Mouse (Mus musculus) brain, embryonic 14.5 days (tissue): ENCODE data around the gene Hoxd11. TPM values are rescaled to one million over a fixed set of nuclear protein-coding genes. Genes with fewer than 3 reads are reported as not detected.

Experiments
- DNase-seq: peaks from one replicate; pipeline ENCODE4 v3.0.0-alpha.2; 2011; ENCODE audit warnings: low read depth
- CTCF ChIP-seq: fragments of 200-500 bp; IDR thresholded peaks from 2 replicates; pipeline ENCODE4 v1.5.1; 2012; ENCODE audit warnings: inconsistent platforms, mild to moderate bottlenecking, moderate library complexity, borderline replicate concordance; ENCODE audit not compliant: insufficient read depth, insufficient read length; ENCODE audit errors: extremely low read depth
- POLR2A ChIP-seq: fragments of 200-500 bp; IDR thresholded peaks from 2 replicates; pipeline ENCODE4 v1.6.1; 2012; ENCODE audit warnings: mild to moderate bottlenecking, inconsistent platforms, borderline replicate concordance; ENCODE audit not compliant: poor library complexity, insufficient read depth, insufficient read length, severe bottlenecking; ENCODE audit errors: extremely low read depth
- polyA plus RNA-seq: library from polyadenylated mRNA; depleted of rRNA; stranded (reverse); fragments of >200 nt; gene quantifications from 2 replicates; pipeline ENCODE4 v1.2.3, GENCODE M21; 2012

The Hoxd11 gene
- polyA plus RNA-seq, 1 experiment: not detected

DNA sequence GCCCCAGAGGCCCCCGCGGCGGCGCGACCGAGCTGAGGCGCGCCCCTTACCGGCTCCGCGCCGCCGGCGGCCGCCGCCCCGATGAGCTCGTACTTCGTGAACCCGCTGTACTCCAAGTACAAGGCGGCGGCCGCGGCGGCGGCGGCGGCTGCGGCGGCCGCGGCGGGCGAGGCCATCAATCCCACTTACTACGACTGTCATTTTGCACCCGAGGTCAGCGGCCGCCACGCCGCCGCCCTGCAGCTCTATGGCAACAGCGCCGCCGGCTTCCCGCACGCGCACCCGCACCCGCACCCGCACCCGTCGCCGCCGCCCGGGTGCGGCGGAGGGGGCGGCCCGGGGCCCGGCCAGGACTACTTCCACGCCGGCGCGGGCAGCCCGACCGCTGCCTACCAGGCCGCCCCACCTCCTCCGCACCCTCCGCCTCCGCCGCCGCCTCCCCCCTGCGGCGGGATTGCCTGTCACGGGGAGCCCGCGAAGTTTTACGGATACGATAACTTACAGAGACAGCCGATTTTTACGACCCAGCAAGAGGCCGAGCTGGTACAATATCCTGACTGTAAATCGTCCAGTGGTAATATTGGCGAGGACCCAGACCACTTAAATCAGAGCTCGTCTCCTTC lies 26.2 kb downstream of the Hoxd11 start:
- TF ChIP-seq CTCF (no peak), POLR2A (no peak)
- DNase-seq: no peak

DNA sequence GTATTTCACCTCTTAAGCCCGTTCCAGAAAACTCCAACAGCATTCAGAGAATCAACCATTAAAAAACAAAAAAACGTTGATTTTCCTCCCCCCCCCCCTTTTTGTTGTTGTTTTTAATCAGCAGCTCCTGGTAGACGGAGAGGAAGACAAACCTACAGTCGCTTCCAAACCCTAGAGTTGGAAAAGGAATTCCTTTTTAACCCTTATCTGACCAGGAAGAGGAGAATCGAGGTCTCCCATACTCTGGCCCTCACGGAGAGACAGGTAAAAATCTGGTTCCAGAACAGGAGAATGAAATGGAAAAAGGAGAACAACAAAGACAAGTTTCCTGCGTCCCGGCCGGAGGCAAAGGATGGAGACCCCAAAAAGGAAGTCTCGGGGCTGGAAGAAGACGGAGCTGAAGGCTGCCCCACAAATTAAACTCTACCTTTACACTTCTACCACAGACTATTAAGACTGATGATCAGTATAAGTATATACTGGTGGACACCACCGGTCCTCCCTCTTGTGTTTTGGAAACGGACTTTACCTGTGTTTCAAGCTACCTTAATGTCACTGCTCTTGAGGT lies 27.1 kb downstream of the Hoxd11 start:
- no peak for DNase-seq
- TF ChIP-seq CTCF (no peak), POLR2A (no peak)

DNA sequence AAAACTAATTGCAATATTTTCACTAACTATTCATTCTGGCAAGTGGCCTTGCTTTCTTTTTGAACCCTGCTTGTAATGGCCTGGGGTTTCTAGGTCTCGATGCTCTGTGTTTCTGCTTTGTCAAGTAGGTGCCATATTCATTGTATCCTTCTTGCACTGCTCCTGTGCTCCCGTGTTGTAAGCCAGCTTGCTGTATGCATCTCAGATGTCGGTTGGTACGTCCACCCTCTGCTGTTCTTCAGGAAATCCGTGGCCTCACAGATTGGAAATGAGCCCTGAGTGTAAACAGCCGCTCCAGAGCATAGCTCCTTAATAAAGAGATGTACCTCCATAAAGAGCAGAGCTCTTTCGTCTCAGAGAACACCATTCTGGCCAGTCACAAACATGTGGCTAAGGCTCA lies 28.2 kb downstream of the Hoxd11 start:
- DNase-seq: no peak
- TF ChIP-seq POLR2A: no peak
- no peak for TF ChIP-seq CTCF

DNA sequence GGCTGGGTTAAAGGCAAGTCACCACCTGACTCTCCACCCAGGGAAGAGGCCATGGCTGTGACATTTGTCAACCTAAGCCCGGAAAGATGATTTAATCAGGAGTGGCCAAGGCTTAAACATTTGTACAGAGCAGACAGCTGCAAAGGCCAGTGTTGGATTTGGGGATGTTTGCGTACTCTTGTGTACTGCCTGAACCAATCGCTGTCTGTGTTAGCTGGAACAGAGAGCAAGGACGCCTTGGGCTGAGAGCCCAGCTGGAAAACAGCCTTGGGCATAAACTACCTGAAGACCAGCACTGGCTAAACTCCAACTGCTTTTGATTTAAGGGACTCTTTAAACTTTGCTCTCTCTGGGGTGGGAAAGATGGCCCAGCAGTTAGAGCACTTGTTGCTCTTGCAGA lies 29.3 kb downstream of the Hoxd11 start:
- DNase-seq: no peak

DNA sequence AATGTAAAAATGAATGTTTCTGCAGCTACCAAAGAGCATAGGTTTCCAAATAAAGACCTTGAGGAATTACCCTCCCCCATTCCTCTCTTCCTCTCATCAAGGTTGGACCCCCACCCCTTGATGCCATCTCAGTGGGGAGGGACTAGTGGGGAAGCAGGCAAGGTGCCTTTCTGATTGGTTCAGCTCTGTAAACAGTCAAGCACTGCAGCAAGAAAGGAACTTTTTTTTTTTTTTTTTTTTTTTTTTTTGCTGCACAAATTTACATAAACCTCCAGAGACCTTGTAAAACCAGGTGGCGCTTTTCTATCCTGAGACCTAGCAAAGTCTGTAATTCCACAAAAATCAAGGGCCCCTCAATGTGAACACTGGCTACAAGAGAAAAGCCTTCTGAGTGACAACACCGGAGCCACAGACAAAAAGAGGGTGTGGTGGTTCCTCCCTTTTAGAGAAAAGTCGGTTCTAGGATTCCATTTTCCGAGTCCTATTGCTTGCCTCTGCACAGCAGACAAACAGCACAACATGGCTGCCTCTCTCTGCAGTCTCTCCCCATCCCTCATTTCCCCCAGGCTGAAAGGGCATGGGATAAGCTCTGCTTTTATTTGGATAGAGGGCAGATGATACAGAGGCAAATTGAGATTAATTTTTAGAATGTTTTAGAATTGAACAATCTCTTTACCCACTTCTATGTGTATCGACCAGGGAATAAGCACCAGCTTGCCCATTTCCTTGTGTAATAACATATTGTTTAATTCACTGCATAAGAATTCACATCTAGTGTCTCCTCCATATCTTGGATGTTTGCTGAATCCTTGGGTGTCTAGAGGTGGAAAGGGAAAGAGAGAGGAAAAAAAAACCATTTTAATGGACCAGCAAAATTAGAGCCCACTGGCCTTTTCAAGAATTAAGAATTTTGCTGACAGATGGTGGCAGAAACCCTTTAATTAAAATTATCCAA lies 30.4 kb downstream of the Hoxd11 start:
- no peak for DNase-seq
- TF ChIP-seq POLR2A: no peak
- no peak for TF ChIP-seq CTCF

More for the DNA sequence above, 29.3 kb downstream of the Hoxd11 start:
- TF ChIP-seq CTCF (no peak), POLR2A (no peak)

DNA sequence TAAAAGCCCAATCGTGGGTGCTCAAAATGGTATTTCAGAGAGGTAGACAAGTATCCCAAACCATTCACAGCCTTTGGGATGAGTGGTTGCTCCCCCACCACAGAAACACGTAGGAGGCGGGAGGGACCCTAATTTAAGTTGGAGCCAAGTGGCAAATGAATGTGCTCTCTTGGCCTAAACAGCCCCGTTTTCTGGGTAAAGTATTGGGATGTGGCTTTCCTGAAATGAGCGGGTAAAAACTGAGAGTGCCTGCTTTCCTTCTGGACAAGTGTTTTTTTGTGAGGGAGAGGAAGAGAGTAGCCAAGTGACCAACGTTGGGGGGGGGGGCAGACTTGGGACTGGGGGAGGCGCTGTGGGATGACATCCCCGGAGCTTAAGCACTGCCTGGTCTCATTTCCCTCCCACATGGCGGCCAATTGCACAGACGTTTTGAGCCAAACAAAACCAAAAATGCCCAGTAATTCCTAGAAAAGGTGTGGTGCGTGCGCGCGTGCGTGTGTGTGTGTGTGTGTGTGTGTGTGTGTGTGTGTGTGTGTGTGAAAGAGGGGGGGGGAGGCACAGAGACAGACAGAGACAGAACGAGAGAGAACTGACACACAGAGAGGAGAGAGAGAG lies 31.7 kb downstream of the Hoxd11 start:
- DNase-seq: no peak
- TF ChIP-seq POLR2A: no peak
- TF ChIP-seq CTCF: no peak

DNA sequence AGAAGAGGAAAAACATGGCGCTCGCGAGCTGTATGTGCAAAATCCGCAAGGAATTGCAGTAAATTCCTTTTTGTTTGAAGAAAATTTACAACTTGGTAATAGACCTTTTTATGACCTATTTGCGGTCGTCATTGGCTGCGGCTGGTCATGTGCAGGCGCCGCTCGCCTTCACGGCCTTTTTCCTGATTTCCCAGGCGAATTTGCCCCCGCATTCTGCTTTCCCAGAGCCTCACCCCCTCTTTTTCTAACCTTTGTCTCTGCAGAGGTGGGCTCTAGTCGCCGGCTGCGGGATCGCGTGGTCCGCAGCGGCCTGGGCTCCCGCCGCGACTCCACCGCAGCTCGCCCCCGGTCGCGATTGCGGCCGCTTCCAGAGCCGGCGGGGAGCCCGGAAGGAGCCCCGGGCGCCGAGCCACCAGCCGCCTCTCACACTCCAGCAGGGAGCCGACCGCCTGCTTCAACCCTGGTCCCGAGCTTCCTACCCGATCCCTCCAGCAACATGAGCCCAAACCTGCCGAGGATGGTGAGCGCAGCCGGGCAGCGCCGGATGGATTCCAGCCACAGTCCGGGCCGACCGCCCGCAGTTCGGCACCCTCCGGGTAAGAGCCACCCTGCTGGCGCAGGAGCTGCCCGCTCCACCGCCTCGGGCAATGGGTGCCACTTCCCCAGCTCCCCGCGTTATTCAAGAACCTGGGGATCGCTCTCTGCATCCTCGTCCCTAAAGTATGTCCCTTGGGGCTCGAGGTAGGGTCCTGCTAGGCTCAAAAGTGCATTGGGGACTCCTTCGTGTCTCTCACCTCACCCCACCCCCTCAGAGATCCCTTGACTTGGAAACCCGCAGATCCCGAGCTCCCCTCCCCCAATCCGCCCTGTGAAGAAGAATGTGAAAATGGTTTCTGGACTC lies 32.6 kb downstream of the Hoxd11 start, which contains the start of the genes Hoxd3 and Hoxd4:
Gene Hoxd3 (plus strand): TSS at position 207 of the 901 bp plus-strand sequence.
Gene Hoxd4 (plus strand): TSS at position 209 of the 901 bp plus-strand sequence.
- TF ChIP-seq POLR2A: no peak
- DNase-seq: peak; percentile 51

DNA sequence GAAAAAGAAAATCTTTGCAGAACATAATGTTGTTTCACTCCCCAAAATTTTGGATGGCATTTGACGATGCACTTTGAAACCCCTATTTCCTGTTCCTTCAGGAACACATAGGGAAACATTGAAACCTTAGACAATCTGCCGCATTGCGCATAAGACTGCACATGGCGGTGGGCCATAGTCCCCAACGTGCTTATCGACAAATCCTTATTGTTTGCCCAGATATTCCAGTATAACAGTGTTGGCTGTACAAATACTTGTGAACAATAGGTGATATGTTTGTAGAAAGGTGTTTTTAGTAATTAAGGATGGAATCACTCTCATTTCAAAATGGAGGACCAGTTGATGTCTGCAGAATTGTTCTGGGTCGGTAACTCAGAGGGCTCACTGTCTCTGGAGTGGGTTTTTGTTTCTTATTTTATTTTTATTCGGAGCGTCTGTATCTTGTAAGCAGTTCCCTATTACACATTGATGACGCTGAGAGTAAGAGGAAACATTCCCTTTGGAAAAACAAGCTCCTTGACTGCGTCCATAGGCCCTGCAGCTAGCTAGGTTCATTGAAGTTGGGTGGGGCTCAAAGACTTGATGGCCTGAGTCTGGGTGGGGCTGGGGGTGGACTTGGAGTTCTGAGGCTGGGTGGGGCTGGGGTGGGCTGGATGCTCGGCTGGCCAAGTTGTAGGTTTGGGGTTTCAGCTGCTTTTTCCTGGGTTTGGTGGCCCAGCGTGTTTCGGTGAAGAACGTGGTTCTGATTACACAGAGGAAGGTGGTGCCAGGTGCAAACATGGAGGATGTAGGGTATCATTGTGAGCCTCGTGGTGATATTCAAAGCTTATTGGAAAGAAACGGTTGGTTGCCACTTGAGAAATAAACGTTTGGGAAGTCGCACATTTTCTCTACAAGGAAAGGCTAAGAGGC lies 34.1 kb downstream of the Hoxd11 start:
- peak; percentile 55 for DNase-seq
- TF ChIP-seq CTCF: no peak
- TF ChIP-seq POLR2A: no peak

DNA sequence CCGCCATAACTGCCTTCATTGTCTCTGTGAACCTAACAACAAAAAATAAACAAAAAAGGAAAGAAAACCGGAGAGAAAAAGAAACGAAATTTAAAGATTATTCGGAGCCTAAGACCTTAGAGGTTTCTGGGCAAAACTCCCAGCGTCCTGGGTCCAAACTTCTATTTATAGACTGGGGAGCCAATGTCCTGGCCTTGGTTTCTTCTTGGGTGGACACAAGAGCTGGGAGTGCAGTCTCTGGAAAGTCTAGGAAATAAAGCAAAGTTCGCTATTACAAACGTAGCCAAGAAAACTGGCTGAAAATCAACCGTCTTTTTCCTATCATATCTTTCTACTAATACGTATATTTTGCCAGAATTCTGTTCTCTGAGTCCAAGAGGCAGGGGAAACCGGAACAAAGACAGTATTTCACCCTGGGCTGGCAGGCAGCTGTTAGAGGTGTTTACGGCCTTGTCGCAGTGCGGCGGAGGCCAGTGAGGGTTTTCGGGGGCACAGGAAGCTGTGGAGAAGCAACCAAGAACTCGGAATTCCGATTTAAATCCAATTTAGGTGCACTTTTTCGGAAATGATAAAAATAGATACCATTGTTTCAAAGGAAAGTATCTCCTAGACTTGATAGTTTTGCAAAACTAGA lies 34.9 kb downstream of the Hoxd11 start:
- DNase-seq: no peak
- no peak for TF ChIP-seq POLR2A
- no peak for TF ChIP-seq CTCF
